Mouse (Mus musculus) forebrain, embryonic 16.5 days (tissue): ENCODE data around the gene Flot1. TPM values are rescaled to one million over a fixed set of nuclear protein-coding genes. Genes with fewer than 3 reads are reported as not detected.
"Not testable (repeated sequence)": the region's sequence is repeated elsewhere in the genome, so short reads cannot be mapped to it uniquely, and the experiment has no call there.

Experiments
- ATAC-seq: fragments of 200-750 bp; cut with Nextera tagmentation; 2 replicates; pipeline ENCODE4 v1.8.0; 2017; ENCODE audit warnings: mild to moderate bottlenecking, moderate library complexity
- H3K27ac ChIP-seq: fragments of 300-500 bp; sonication (generic); 2 replicates; pipeline ENCODE4 v1.5.1; 2014; ENCODE audit warnings: low read length, control low read depth
- H3K27me3 ChIP-seq: fragments of 300-500 bp; sonication (generic); replicated peaks from 2 replicates; pipeline ENCODE4 v1.6.1; 2014; ENCODE audit warnings: low read length; ENCODE audit not compliant: control insufficient read depth, insufficient read depth
- H3K36me3 ChIP-seq: fragments of 300-500 bp; sonication (generic); 2 replicates; pipeline ENCODE4 v1.6.1; 2014; ENCODE audit not compliant: control insufficient read depth, insufficient read depth
- H3K4me1 ChIP-seq: fragments of 300-500 bp; sonication (generic); replicated peaks from 2 replicates; pipeline ENCODE4 v1.6.1; 2014; ENCODE audit warnings: low read length; ENCODE audit not compliant: control insufficient read depth, insufficient read depth
- H3K4me2 ChIP-seq: fragments of 300-500 bp; sonication (generic); 2 replicates; pipeline ENCODE4 v1.6.1; 2014; ENCODE audit warnings: mild to moderate bottlenecking, low read length, control low read depth
- H3K4me3 ChIP-seq: fragments of 300-500 bp; sonication (generic); replicated peaks from 2 replicates; pipeline ENCODE4 v1.5.1; 2014; ENCODE audit warnings: mild to moderate bottlenecking, low read length, control low read depth
- H3K9ac ChIP-seq: fragments of 300-500 bp; sonication (generic); replicated peaks from 2 replicates; pipeline ENCODE4 v1.6.1; 2014; ENCODE audit warnings: low read depth, low read length, control low read depth
- H3K9me3 ChIP-seq: fragments of 300-500 bp; sonication (generic); 2 replicates; pipeline ENCODE4 v1.6.1; 2016; ENCODE audit warnings: low read length; ENCODE audit not compliant: control insufficient read depth
- WGBS: fragments of 180-500 bp; shearing (Covaris S2); extraction: QIAGEN DNeasy Blood & Tissue Kit; methylation state at CpG from one replicate; pipeline ENCODE4 v1.1.7; 2014; 5-methylcytosine and 5-hydroxymethylcytosine counted together
- polyA plus RNA-seq: library from polyadenylated mRNA; unstranded; fragments of >200 nt; fragmentation: Nextera tagmentation; extraction: Ambion mirVana; gene quantifications from 2 replicates; pipeline ENCODE4 v1.2.1, GENCODE M21; 2015

Flot1 gene
- polyA plus RNA-seq, 1 experiment from 2014 or later, result 89.3 TPM

DNA sequence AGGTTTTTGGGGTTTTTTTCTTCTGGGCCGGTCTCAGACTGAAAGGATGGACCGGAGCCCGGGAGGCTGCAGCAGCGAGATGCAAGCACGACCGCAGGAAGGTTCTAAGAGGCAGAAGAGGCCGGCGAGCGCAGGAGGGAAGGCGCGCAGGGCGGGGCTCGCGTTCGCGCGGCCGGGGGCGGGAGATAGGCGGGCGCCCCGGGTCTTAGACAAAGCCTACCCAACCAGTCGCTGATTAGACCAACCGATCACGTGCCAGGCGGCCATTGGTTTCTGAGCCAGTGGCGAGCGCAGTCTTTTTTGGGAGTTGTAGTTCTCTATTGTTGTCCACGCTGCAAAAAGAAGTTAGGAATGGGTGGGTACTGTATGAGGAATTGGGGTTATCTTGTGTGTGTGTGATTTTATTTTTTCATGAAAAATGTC lies 15.1 kb downstream of the Flot1 start, which contains the start of gene Tubb5:
Gene Tubb5, minus strand, starts transcription at position 185 of the 423 bp plus-strand sequence.
- peaks cover 29% of the 10 kb centered on the region for H3K36me3 ChIP-seq
- H3K27me3 ChIP-seq, result no peaks in the 10 kb centered on the region
- peak; percentile 77 for ATAC-seq
- 1% methylated on average over 29 of the region's 29 CpGs for WGBS
- no peaks in the 10 kb centered on the region for H3K9me3 ChIP-seq
- peaks cover 53% of the 10 kb centered on the region for H3K4me1 ChIP-seq
- peak within 1 kb of the TSS; percentile 78 for H3K4me2 ChIP-seq
- H3K9ac ChIP-seq, result peak within 1 kb of the TSS; percentile 83
- H3K4me3 ChIP-seq, result peak within 1 kb of the TSS; percentile 63
- H3K27ac ChIP-seq, result peak within 1 kb of the TSS; percentile 94

DNA sequence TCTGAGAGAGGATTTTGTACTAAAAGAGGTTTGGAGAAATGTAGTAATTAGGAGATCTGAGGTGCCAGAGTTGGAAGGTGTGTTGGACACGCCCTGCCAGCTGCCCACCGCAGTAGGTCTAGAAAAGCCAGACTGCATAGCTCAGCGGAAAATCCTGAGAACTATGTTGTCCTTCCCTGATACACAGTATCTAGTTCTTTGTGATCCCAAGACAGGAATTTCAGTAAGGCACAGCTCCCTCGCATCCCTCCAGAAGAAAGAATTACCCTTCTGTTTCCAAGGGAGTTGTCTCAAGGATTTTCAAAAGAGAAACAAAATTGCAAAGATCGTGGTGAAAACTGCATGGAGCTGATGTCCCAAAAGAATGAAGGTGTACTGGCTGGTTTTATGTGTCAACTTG lies 15.5 kb downstream of the Flot1 start:
- H3K4me2 ChIP-seq, result peak overlapping the region; percentile 78
- peak overlapping the region; percentile 61 for H3K9ac ChIP-seq
- peaks cover 48% of the 10 kb centered on the region for H3K4me1 ChIP-seq
- H3K9me3 ChIP-seq, result no peaks in the 10 kb centered on the region
- H3K4me3 ChIP-seq, result peak overlapping the region; percentile 63
- ATAC-seq, result no peak
- no peaks in the 10 kb centered on the region for H3K27me3 ChIP-seq
- H3K27ac ChIP-seq, result peak overlapping the region; percentile 94
- H3K36me3 ChIP-seq, result peaks cover 27% of the 10 kb centered on the region
- 0% methylated on average over 5 of the region's 5 CpGs for WGBS

DNA sequence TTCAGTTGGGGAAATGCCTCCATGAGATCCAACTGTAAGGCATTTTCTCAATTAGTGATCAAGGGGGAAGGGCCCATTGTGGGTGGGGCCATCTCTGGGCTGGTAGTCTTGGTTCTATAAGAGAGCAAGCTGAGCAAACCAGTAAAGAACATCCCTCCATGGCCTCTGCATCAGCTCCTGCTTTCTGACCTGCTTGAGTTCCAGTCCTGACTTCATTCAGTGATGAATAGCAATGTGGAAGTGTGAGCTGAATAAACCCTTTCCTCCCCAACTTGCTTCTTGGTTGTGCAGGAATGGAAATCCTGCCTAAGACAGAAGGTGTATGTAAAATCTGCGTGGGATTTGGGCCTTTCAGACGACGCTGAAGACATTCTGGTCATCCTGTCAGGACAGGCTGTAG lies 16.0 kb downstream of the Flot1 start:
- 41% methylated on average over 3 of the region's 3 CpGs for WGBS
- not testable (repeated sequence) for H3K9me3 ChIP-seq, H3K27me3 ChIP-seq, ATAC-seq
- peak overlapping the region; percentile 94 for H3K27ac ChIP-seq
- H3K4me3 ChIP-seq, result peak overlapping the region; percentile 63
- peaks cover 44% of the 10 kb centered on the region for H3K4me1 ChIP-seq
- peak overlapping the region; percentile 61 for H3K9ac ChIP-seq
- peaks cover 24% of the 10 kb centered on the region for H3K36me3 ChIP-seq
- peak overlapping the region; percentile 78 for H3K4me2 ChIP-seq

DNA sequence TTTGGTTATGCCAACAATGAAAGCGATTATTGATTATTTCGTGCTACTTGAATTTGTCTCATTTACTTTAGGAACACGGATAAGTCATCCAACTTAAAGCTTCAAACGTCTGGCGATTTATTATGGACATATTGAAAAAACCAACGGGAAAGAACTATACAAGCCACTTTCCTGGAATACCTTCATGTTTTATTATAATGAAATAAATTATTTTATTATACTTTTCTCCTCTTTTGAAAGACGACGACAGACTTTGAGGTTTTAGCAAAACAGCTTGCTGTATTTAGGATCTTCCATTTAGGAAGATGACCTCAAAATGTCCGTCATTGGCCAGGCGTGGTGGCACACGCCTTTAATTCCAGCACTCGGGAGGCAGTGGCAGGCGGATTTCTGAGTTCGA lies 17.5 kb downstream of the Flot1 start:
- peaks cover 13% of the 10 kb centered on the region for H3K36me3 ChIP-seq
- peak overlapping the region; percentile 45 for H3K9ac ChIP-seq
- peak overlapping the region; percentile 72; the same call in 1 of the 2 replicates for H3K27ac ChIP-seq
- peak overlapping the region; percentile 69 for H3K4me3 ChIP-seq
- H3K9me3 ChIP-seq, result no peaks in the 10 kb centered on the region
- WGBS, result 58% methylated on average over 14 of the region's 14 CpGs
- ATAC-seq, result no peak
- H3K27me3 ChIP-seq, result no peaks in the 10 kb centered on the region
- peaks cover 29% of the 10 kb centered on the region for H3K4me1 ChIP-seq
- H3K4me2 ChIP-seq, result peak overlapping the region; percentile 44

DNA sequence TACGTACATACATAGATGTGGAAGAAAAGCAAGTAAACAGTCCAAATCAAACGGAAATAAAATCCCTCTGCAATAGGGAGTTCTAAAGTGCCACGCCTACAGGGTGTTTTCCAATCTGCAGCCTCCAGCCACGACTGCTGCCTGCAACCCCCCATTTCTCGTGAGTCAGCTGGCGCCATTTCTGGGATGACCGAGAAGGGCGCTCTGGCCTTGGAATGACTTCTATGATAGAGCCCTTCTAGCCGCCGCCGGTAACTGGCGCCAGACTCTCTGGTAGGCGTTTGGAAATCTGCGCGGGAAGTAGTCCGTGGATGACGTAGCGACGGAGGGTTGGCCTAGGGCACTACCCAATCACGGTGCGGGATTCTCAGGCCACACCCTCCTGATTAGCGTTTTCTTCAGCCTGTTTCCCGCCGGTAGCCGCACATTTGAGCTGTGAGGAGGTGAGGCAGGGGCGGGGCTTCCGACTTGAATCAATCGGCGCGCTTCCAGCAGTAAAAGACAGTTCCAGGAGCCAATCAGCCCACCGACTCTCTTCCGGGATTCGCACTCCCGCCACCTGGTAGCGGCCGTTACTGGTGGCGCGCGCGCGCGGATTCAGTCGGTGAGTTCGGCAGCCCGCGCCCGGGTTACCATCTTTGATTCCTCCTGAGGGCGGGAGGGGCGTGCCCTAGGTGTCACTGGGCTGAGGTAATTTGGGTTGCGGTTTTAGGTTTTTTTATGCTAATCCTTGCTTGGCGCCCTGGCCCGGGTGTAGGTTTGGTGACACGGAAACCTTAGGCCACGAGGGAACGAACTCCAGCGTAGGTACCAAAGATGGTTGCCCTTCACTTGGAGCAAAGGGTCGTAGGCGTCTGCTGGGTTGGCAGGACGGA lies 18.3 kb downstream of the Flot1 start, which contains the start of gene Mdc1:
Gene Mdc1, plus strand, starts transcription at position 440 of the 875 bp plus-strand sequence.
- under 1% methylated on average over 59 of the region's 59 CpGs for WGBS
- peak within 1 kb of the TSS; percentile 82 for H3K4me2 ChIP-seq
- H3K27me3 ChIP-seq, result no peaks in the 10 kb centered on the region
- peak within 1 kb of the TSS; percentile 69 for H3K4me3 ChIP-seq
- peak within 1 kb of the TSS; percentile 65 for H3K9ac ChIP-seq
- H3K27ac ChIP-seq, result peak within 1 kb of the TSS; percentile 80
- H3K9me3 ChIP-seq, result no peaks in the 10 kb centered on the region
- peak; percentile 90 for ATAC-seq
- peaks cover 13% of the 10 kb centered on the region for H3K36me3 ChIP-seq
- peaks cover 23% of the 10 kb centered on the region for H3K4me1 ChIP-seq

DNA sequence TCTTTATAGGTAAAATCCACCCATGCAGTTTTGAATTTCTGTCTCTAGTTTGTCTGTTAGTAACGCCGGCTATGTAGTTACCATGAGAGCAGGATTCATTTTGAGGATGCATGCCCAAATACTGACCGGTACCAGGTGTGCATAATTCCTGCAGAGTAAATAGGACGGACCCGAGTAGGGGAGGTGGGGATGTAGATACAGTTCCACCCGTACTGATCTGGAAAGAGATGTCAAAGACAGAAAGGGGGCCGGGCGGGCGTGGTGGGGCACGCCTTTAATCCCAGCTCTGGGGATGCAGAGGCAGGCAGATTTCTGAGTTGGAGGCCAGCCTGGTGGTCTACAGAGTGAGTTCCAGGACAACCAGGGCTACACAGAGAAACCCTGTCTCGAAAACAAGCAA lies 19.0 kb downstream of the Flot1 start:
- H3K27ac ChIP-seq, result peak overlapping the region; percentile 80
- H3K4me2 ChIP-seq, result peak overlapping the region; percentile 82
- H3K4me3 ChIP-seq, result peak overlapping the region; percentile 69
- H3K36me3 ChIP-seq, result peaks cover 10% of the 10 kb centered on the region
- H3K4me1 ChIP-seq, result peaks cover 23% of the 10 kb centered on the region
- no peaks in the 10 kb centered on the region for H3K9me3 ChIP-seq
- no peaks in the 10 kb centered on the region for H3K27me3 ChIP-seq
- H3K9ac ChIP-seq, result peak overlapping the region; percentile 65
- no peak for ATAC-seq
- whole genome bisulfite sequencing, result 21% methylated on average over 11 of the region's 11 CpGs

DNA sequence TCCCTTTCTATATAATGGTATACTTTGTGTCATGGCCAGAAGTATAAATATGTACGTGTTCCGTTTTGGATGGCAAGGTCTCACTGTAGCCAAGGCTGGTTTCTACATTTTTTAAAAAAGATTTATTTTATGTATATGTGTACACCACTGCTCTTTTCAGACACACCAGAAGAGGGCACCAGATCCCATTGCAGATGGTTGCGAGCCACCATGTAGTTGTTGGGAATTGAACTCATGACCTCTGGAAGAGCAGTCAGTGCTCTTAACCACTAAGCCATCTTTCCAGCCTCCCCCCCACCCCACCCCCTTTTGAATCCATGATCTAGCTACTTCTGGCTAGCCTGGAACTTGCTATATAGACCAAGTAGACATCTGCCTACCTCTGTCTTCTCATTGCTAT lies 20.5 kb downstream of the Flot1 start:
- no peak overlapping the region for H3K27ac ChIP-seq
- H3K4me1 ChIP-seq, result peaks cover 23% of the 10 kb centered on the region
- no peak overlapping the region for H3K4me2 ChIP-seq
- H3K27me3 ChIP-seq, result no peaks in the 10 kb centered on the region
- H3K4me3 ChIP-seq, result no peak overlapping the region
- H3K36me3 ChIP-seq, result peaks cover 16% of the 10 kb centered on the region
- no peak overlapping the region for H3K9ac ChIP-seq
- WGBS, result 96% methylated on average over 3 of the region's 3 CpGs
- no peak for ATAC-seq
- no peaks in the 10 kb centered on the region for H3K9me3 ChIP-seq

DNA sequence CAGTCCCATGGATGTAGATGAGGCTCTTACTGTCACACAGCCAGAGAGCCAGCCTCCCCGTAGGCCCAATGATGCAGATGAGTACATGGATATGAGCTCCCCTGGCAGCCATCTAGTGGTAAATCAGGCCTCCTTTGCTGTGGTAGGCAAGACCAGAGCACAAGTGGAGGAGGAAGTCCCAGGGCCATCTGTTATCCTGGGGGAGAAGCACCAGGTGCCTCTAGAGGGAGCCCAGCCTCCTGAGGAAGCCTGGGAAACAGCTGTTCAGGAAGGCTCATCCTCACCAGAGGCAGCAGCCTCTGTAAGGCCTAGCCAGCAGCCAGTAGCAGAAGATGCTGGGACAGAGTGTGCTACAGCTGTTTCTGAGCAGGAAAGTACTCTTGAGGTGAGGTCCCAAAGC lies 25.1 kb downstream of the Flot1 start:
- peaks cover 39% of the 10 kb centered on the region for H3K36me3 ChIP-seq

DNA sequence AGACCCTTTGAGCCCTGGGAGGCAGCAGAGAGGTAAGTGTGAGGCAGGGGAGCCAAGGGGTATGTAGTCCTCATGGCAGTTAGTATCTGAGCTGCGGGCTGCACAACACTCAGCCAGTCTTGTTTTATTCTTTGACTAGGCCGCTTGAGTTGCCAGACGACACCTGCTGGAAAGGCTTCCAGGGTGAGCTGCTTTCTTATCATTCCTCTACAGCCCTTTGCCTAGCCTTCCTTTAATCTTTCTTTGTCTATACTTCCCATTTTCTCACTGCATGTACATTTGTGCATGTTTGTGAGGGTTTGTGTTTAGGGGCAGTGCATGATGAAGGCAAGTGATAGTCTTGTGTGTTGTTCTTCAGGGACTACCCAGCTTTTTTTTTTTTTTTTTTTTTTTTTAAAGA lies 27.9 kb downstream of the Flot1 start:
- no peaks in the 10 kb centered on the region for H3K27me3 ChIP-seq
- WGBS, result 90% methylated on average over 3 of the region's 3 CpGs
- no peaks in the 10 kb centered on the region for H3K9me3 ChIP-seq
- H3K27ac ChIP-seq, result no peak overlapping the region
- H3K9ac ChIP-seq, result no peak overlapping the region
- H3K4me2 ChIP-seq, result no peak overlapping the region
- no peak overlapping the region for H3K4me3 ChIP-seq
- peaks cover 37% of the 10 kb centered on the region for H3K36me3 ChIP-seq
- H3K4me1 ChIP-seq, result no peaks in the 10 kb centered on the region
- no peak for ATAC-seq

More for the DNA sequence above, 25.1 kb downstream of the Flot1 start:
- Histone ChIP-seq H3K4me1 (no peaks in the 10 kb centered on the region), H3K27me3 (no peaks in the 10 kb centered on the region), H3K27ac (no peak overlapping the region), H3K9ac (no peak overlapping the region), H3K4me3 (no peak overlapping the region), H3K4me2 (no peak overlapping the region), H3K9me3 (no peaks in the 10 kb centered on the region)
- ATAC-seq, result no peak
- 79% methylated on average over 1 of the region's 1 CpGs for WGBS
